Mouse (Mus musculus): ENCODE measurements around the gene Slc37a1. TPM values are rescaled to one million over a fixed set of nuclear protein-coding genes. Genes with fewer than 3 reads are reported as not detected.

Slc37a1 gene
- polyA plus RNA-seq, 1 experiment from 2014 or later = 8.7 TPM

GRCm38 (mm10) chr17:31322446-31322845, 35.9 kb downstream of the Slc37a1 start:
- WGBS = 78% methylated on average over 4 of the region's 4 CpGs
- no peak for ATAC-seq (replicated peaks; ENCODE audit: insufficient number of reproducible peaks, insufficient read depth, low FRiP score, low read depth)
- no peak overlapping the region for H3K4me3 ChIP-seq
- H3K4me1 ChIP-seq (replicated peaks) = 0 out of 2 replicates have a peak, but pooled peaks cover 3% of the 10 kb centered on the region
- H3K27ac ChIP-seq = no peak overlapping the region
- H3K4me2 ChIP-seq = no peak overlapping the region
- H3K9ac ChIP-seq = no peak overlapping the region
- no peaks in the 10 kb centered on the region for H3K36me3 ChIP-seq
- H3K27me3 ChIP-seq = no peaks in the 10 kb centered on the region; the same call in 1 of the 2 replicates
- H3K9me3 ChIP-seq (replicated peaks) = no peaks in the 10 kb centered on the region

GRCm38 (mm10) chr17:31323379-31323778, 36.8 kb downstream of the Slc37a1 start:
- Histone ChIP-seq H3K27ac (no peak overlapping the region), H3K27me3 (no peaks in the 10 kb centered on the region; the same call in 1 of the 2 replicates), H3K4me3 (no peak overlapping the region), H3K9me3 (replicated peaks) (no peaks in the 10 kb centered on the region), H3K36me3 (no peaks in the 10 kb centered on the region), H3K4me2 (no peak overlapping the region), H3K4me1 (replicated peaks) (0 out of 2 replicates have a peak, but pooled peaks cover 3% of the 10 kb centered on the region), H3K9ac (no peak overlapping the region)
- ATAC-seq (replicated peaks; ENCODE audit: insufficient number of reproducible peaks, insufficient read depth, low FRiP score, low read depth) = no peak
- 87% methylated on average over 4 of the region's 4 CpGs for WGBS

- no peak overlapping the region for H3K4me2 ChIP-seq
- H3K36me3 ChIP-seq = no peaks in the 10 kb centered on the region
- H3K9ac ChIP-seq = no peak overlapping the region
- no peaks in the 10 kb centered on the region; the same call in 1 of the 2 replicates for H3K27me3 ChIP-seq
- 85% methylated on average over 8 of the region's 8 CpGs for WGBS
- ATAC-seq (replicated peaks; ENCODE audit: insufficient number of reproducible peaks, insufficient read depth, low FRiP score, low read depth) = no peak
- H3K27ac ChIP-seq = no peak overlapping the region
- no peak overlapping the region for H3K4me3 ChIP-seq
- 0 out of 2 replicates have a peak, but pooled peaks cover 3% of the 10 kb centered on the region for H3K4me1 ChIP-seq (replicated peaks)
- no peaks in the 10 kb centered on the region for H3K9me3 ChIP-seq (replicated peaks)
Observed at GRCm38 (mm10) chr17:31324227-31324626, 37.6 kb downstream of the Slc37a1 start.

- H3K4me1 ChIP-seq (replicated peaks) = 0 out of 2 replicates have a peak, but pooled peaks cover 3% of the 10 kb centered on the region
- no peaks in the 10 kb centered on the region for H3K9me3 ChIP-seq (replicated peaks)
- no peaks in the 10 kb centered on the region for H3K36me3 ChIP-seq
- no peaks in the 10 kb centered on the region; the same call in 1 of the 2 replicates for H3K27me3 ChIP-seq
- H3K4me3 ChIP-seq = no peak overlapping the region
- H3K9ac ChIP-seq = no peak overlapping the region
- WGBS = 57% methylated on average over 13 of the region's 13 CpGs
- H3K4me2 ChIP-seq = no peak overlapping the region
- H3K27ac ChIP-seq = no peak overlapping the region
- no peak for ATAC-seq (replicated peaks; ENCODE audit: insufficient number of reproducible peaks, insufficient read depth, low FRiP score, low read depth)
Observed at GRCm38 (mm10) chr17:31325451-31326219, 39.0 kb downstream of the Slc37a1 start.

GRCm38 (mm10) chr17:31326220-31326852, 39.7 kb downstream of the Slc37a1 start:
- Histone ChIP-seq H3K9ac (no peak overlapping the region), H3K27ac (no peak overlapping the region)

GRCm38 (mm10) chr17:31328466-31328865, 41.9 kb downstream of the Slc37a1 start:
- Histone ChIP-seq H3K9me3 (replicated peaks) (no peaks in the 10 kb centered on the region), H3K4me3 (no peak overlapping the region), H3K9ac (no peak overlapping the region), H3K27ac (no peak overlapping the region), H3K4me1 (replicated peaks) (no peaks in the 10 kb centered on the region), H3K36me3 (no peaks in the 10 kb centered on the region), H3K4me2 (no peak overlapping the region), H3K27me3 (no peaks in the 10 kb centered on the region; the same call in 1 of the 2 replicates)
- ATAC-seq (replicated peaks; ENCODE audit: insufficient number of reproducible peaks, insufficient read depth, low FRiP score, low read depth) = no peak
- 67% methylated on average over 4 of the region's 4 CpGs for WGBS

More at GRCm38 (mm10) chr17:31326220-31326852, 39.7 kb downstream of the Slc37a1 start:
- 48% methylated on average over 9 of the region's 9 CpGs for WGBS
- H3K4me1 ChIP-seq (replicated peaks) = 0 out of 2 replicates have a peak, but pooled peaks cover 3% of the 10 kb centered on the region
- H3K4me3 ChIP-seq = no peak overlapping the region
- ATAC-seq (replicated peaks; ENCODE audit: insufficient number of reproducible peaks, insufficient read depth, low FRiP score, low read depth) = no peak
- no peaks in the 10 kb centered on the region for H3K9me3 ChIP-seq (replicated peaks)
- H3K36me3 ChIP-seq = no peaks in the 10 kb centered on the region
- H3K4me2 ChIP-seq = no peak overlapping the region
- H3K27me3 ChIP-seq = no peaks in the 10 kb centered on the region; the same call in 1 of the 2 replicates

- no peaks in the 10 kb centered on the region for H3K4me1 ChIP-seq (replicated peaks)
- no peak for ATAC-seq (replicated peaks; ENCODE audit: insufficient number of reproducible peaks, insufficient read depth, low FRiP score, low read depth)
- no peaks in the 10 kb centered on the region; the same call in 1 of the 2 replicates for H3K27me3 ChIP-seq
- no peaks in the 10 kb centered on the region for H3K9me3 ChIP-seq (replicated peaks)
- H3K27ac ChIP-seq = no peak overlapping the region
- H3K4me2 ChIP-seq = no peak overlapping the region
- WGBS = 40% methylated on average over 4 of the region's 4 CpGs
- H3K36me3 ChIP-seq = no peaks in the 10 kb centered on the region
- H3K9ac ChIP-seq = no peak overlapping the region
- H3K4me3 ChIP-seq = no peak overlapping the region
Observed at GRCm38 (mm10) chr17:31330622-31331021, 44.0 kb downstream of the Slc37a1 start.

GRCm38 (mm10) chr17:31331273-31331672, 44.7 kb downstream of the Slc37a1 start:
- Histone ChIP-seq H3K36me3 (no peaks in the 10 kb centered on the region), H3K9ac (no peak overlapping the region), H3K4me2 (no peak overlapping the region), H3K4me1 (replicated peaks) (no peaks in the 10 kb centered on the region), H3K9me3 (replicated peaks) (no peaks in the 10 kb centered on the region), H3K27ac (no peak overlapping the region), H3K27me3 (no peaks in the 10 kb centered on the region; the same call in 1 of the 2 replicates), H3K4me3 (no peak overlapping the region)
- no peak for ATAC-seq (replicated peaks; ENCODE audit: insufficient number of reproducible peaks, insufficient read depth, low FRiP score, low read depth)
- 85% methylated on average over 6 of the region's 6 CpGs for WGBS

GRCm38 (mm10) chr17:31331920-31332319, 45.3 kb downstream of the Slc37a1 start:
- Histone ChIP-seq H3K36me3 (no peaks in the 10 kb centered on the region), H3K4me2 (no peak overlapping the region), H3K9me3 (replicated peaks) (no peaks in the 10 kb centered on the region), H3K9ac (no peak overlapping the region), H3K4me3 (no peak overlapping the region), H3K4me1 (replicated peaks) (no peaks in the 10 kb centered on the region), H3K27me3 (no peaks in the 10 kb centered on the region; the same call in 1 of the 2 replicates), H3K27ac (no peak overlapping the region)
- WGBS = 60% methylated on average over 3 of the region's 3 CpGs
- ATAC-seq (replicated peaks; ENCODE audit: insufficient number of reproducible peaks, insufficient read depth, low FRiP score, low read depth) = no peak

GRCm38 (mm10) chr17:31332333-31332732, 45.7 kb downstream of the Slc37a1 start:
- no peak overlapping the region for H3K27ac ChIP-seq
- H3K9me3 ChIP-seq (replicated peaks) = no peaks in the 10 kb centered on the region
- no peaks in the 10 kb centered on the region; the same call in 1 of the 2 replicates for H3K27me3 ChIP-seq
- no peak overlapping the region for H3K4me3 ChIP-seq
- H3K36me3 ChIP-seq = no peaks in the 10 kb centered on the region
- 41% methylated on average over 1 of the region's 1 CpGs for WGBS
- H3K4me2 ChIP-seq = no peak overlapping the region
- H3K4me1 ChIP-seq (replicated peaks) = no peaks in the 10 kb centered on the region
- no peak for ATAC-seq (replicated peaks; ENCODE audit: insufficient number of reproducible peaks, insufficient read depth, low FRiP score, low read depth)
- no peak overlapping the region for H3K9ac ChIP-seq

GRCm38 (mm10) chr17:31334509-31335260, 48.1 kb downstream of the Slc37a1 start:
- no peaks in the 10 kb centered on the region for H3K27me3 ChIP-seq
- no peaks in the 10 kb centered on the region for H3K4me1 ChIP-seq (replicated peaks)
- H3K36me3 ChIP-seq = no peaks in the 10 kb centered on the region
- H3K4me2 ChIP-seq = no peak overlapping the region
- H3K27ac ChIP-seq = no peak overlapping the region
- WGBS = 76% methylated on average over 11 of the region's 11 CpGs
- no peaks in the 10 kb centered on the region for H3K9me3 ChIP-seq (replicated peaks)
- H3K4me3 ChIP-seq = no peak overlapping the region
- no peak overlapping the region for H3K9ac ChIP-seq
- ATAC-seq (replicated peaks; ENCODE audit: insufficient number of reproducible peaks, insufficient read depth, low FRiP score, low read depth) = no peak
